Mouse (Mus musculus) hindbrain, embryonic 15.5 days (tissue): Measurements from ENCODE around the gene Pld1. TPM values are rescaled to one million over a fixed set of nuclear protein-coding genes. Genes with fewer than 3 reads are reported as not detected.

ENCODE experiments used
- ATAC-seq: fragments of 200-750 bp; cut with Nextera tagmentation; 2 replicates; pipeline ENCODE4 v1.8.0; 2017; ENCODE audit warnings: low read depth, moderate number of reproducible peaks, moderate TSS enrichment; ENCODE audit not compliant: low FRiP score
- H3K27ac ChIP-seq: fragments of 300-500 bp; sonication (generic); replicated peaks from 2 replicates; pipeline ENCODE4 v1.5.1; 2015; ENCODE audit warnings: mild to moderate bottlenecking, inconsistent platforms
- H3K27me3 ChIP-seq: fragments of 300-500 bp; sonication (generic); 2 replicates; pipeline ENCODE4 v1.6.1; 2015; ENCODE audit warnings: control low read depth, inconsistent platforms
- H3K36me3 ChIP-seq: fragments of 300-500 bp; sonication (generic); 2 replicates; pipeline ENCODE4 v1.6.1; 2015; ENCODE audit warnings: control low read depth, inconsistent platforms
- H3K4me1 ChIP-seq: fragments of 300-500 bp; sonication (generic); replicated peaks from 2 replicates; pipeline ENCODE4 v1.6.1; 2015; ENCODE audit warnings: control low read depth, inconsistent platforms
- H3K4me2 ChIP-seq: fragments of 300-500 bp; sonication (generic); 2 replicates; pipeline ENCODE4 v1.6.1; 2015; ENCODE audit warnings: moderate library complexity, mild to moderate bottlenecking, inconsistent platforms
- H3K4me3 ChIP-seq: fragments of 300-500 bp; sonication (generic); 2 replicates; pipeline ENCODE4 v1.5.1; 2015; ENCODE audit warnings: mild to moderate bottlenecking, inconsistent platforms
- H3K9ac ChIP-seq: fragments of 300-500 bp; sonication (generic); 2 replicates; pipeline ENCODE4 v1.6.1; 2015; ENCODE audit warnings: inconsistent platforms
- H3K9me3 ChIP-seq: fragments of 300-500 bp; sonication (generic); 2 replicates; pipeline ENCODE4 v1.6.1; 2016; ENCODE audit warnings: control low read depth, inconsistent platforms
- WGBS: fragments of 180-500 bp; shearing (Covaris S2); methylation state at CpG from one replicate; pipeline ENCODE4 v1.1.7; 2015; 5-methylcytosine and 5-hydroxymethylcytosine counted together
- polyA plus RNA-seq: library from polyadenylated mRNA; unstranded; fragments of >200 nt; fragmentation: Nextera tagmentation; extraction: Ambion mirVana; gene quantifications from 2 replicates; pipeline ENCODE4 v1.2.1, GENCODE M21; 2015

Pld1 gene
- polyA plus RNA-seq, 1 experiment from 2014 or later, result 5.5 TPM

- 46% methylated on average over 7 of the region's 7 CpGs for WGBS
- Histone ChIP-seq H3K36me3 (no peaks in the 10 kb centered on the region), H3K27ac (no peak overlapping the region), H3K4me3 (no peak overlapping the region), H3K4me2 (no peak overlapping the region), H3K9ac (no peak overlapping the region), H3K27me3 (no peaks in the 10 kb centered on the region), H3K9me3 (no peaks in the 10 kb centered on the region), H3K4me1 (peaks cover 12% of the 10 kb centered on the region; the same call in 1 of the 2 replicates)
- ATAC-seq, result no peak; the same call in 1 of the 2 replicates
Observed at GRCm38 (mm10) chr3:27982436-27983017, 44.0 kb downstream of the Pld1 start.

GRCm38 (mm10) chr3:27983274-27983673 is 44.8 kb downstream of the Pld1 start:
- no peak for ATAC-seq
- no peak overlapping the region for H3K4me3 ChIP-seq
- WGBS, result 56% methylated on average over 2 of the region's 2 CpGs
- no peak overlapping the region for H3K4me2 ChIP-seq
- H3K27me3 ChIP-seq, result no peaks in the 10 kb centered on the region
- H3K27ac ChIP-seq, result 0 out of 2 replicates have a peak overlapping the region, but pooled peaks have one; percentile 42
- H3K9ac ChIP-seq, result no peak overlapping the region
- no peaks in the 10 kb centered on the region for H3K36me3 ChIP-seq
- peaks cover 12% of the 10 kb centered on the region; the same call in 1 of the 2 replicates for H3K4me1 ChIP-seq
- no peaks in the 10 kb centered on the region for H3K9me3 ChIP-seq

- Histone ChIP-seq H3K4me3 (peak overlapping the region; percentile 29), H3K4me2 (peak overlapping the region; percentile 43), H3K27ac (peak overlapping the region; percentile 72), H3K36me3 (no peaks in the 10 kb centered on the region), H3K9ac (no peak overlapping the region), H3K9me3 (no peaks in the 10 kb centered on the region), H3K27me3 (no peaks in the 10 kb centered on the region), H3K4me1 (0 out of 2 replicates have a peak, but pooled peaks cover 12% of the 10 kb centered on the region)
- WGBS, result 7% methylated on average over 14 of the region's 14 CpGs
- ATAC-seq, result peak; percentile 96
Observed at GRCm38 (mm10) chr3:27983935-27984577, 45.6 kb downstream of the Pld1 start.

GRCm38 (mm10) chr3:27984620-27985019 is 46.1 kb downstream of the Pld1 start:
- Histone ChIP-seq H3K27ac (peak overlapping the region; percentile 72), H3K4me1 (0 out of 2 replicates have a peak, but pooled peaks cover 12% of the 10 kb centered on the region), H3K4me2 (peak overlapping the region; percentile 43), H3K36me3 (no peaks in the 10 kb centered on the region), H3K9me3 (no peaks in the 10 kb centered on the region), H3K9ac (no peak overlapping the region), H3K4me3 (peak overlapping the region; percentile 29), H3K27me3 (no peaks in the 10 kb centered on the region)
- no peak for ATAC-seq
- 61% methylated on average over 4 of the region's 4 CpGs for WGBS

GRCm38 (mm10) chr3:27985344-27985743 is 46.8 kb downstream of the Pld1 start:
- Histone ChIP-seq H3K4me1 (0 out of 2 replicates have a peak, but pooled peaks cover 12% of the 10 kb centered on the region), H3K4me3 (peak overlapping the region; percentile 29; the same call in 1 of the 2 replicates), H3K27me3 (no peaks in the 10 kb centered on the region), H3K4me2 (peak overlapping the region; percentile 43), H3K27ac (no peak overlapping the region), H3K9ac (no peak overlapping the region), H3K36me3 (no peaks in the 10 kb centered on the region), H3K9me3 (no peaks in the 10 kb centered on the region)
- 95% methylated on average over 5 of the region's 5 CpGs for WGBS
- no peak for ATAC-seq

- H3K27me3 ChIP-seq, result no peaks in the 10 kb centered on the region
- 57% methylated on average over 8 of the region's 8 CpGs for WGBS
- H3K4me1 ChIP-seq, result 0 out of 2 replicates have a peak, but pooled peaks cover 12% of the 10 kb centered on the region
- no peak overlapping the region for H3K4me3 ChIP-seq
- ATAC-seq, result no peak
- H3K36me3 ChIP-seq, result no peaks in the 10 kb centered on the region
- no peak overlapping the region for H3K9ac ChIP-seq
- no peak overlapping the region for H3K27ac ChIP-seq
- H3K4me2 ChIP-seq, result no peak overlapping the region
- no peaks in the 10 kb centered on the region for H3K9me3 ChIP-seq
Observed at GRCm38 (mm10) chr3:27987891-27988536, 49.5 kb downstream of the Pld1 start.

GRCm38 (mm10) chr3:27991100-27991703 is 52.7 kb downstream of the Pld1 start:
- Histone ChIP-seq H3K4me1 (no peaks in the 10 kb centered on the region), H3K4me2 (no peak overlapping the region), H3K27me3 (no peaks in the 10 kb centered on the region), H3K36me3 (no peaks in the 10 kb centered on the region), H3K27ac (no peak overlapping the region), H3K9ac (no peak overlapping the region), H3K4me3 (no peak overlapping the region), H3K9me3 (no peaks in the 10 kb centered on the region)
- WGBS, result 84% methylated on average over 2 of the region's 2 CpGs
- no peak for ATAC-seq

- no peak overlapping the region for H3K9ac ChIP-seq
- H3K36me3 ChIP-seq, result no peaks in the 10 kb centered on the region
- H3K27ac ChIP-seq, result no peak overlapping the region
- no peaks in the 10 kb centered on the region for H3K9me3 ChIP-seq
- ATAC-seq, result no peak
- WGBS, result 86% methylated on average over 8 of the region's 8 CpGs
- H3K4me2 ChIP-seq, result no peak overlapping the region
- no peaks in the 10 kb centered on the region for H3K4me1 ChIP-seq
- no peak overlapping the region for H3K4me3 ChIP-seq
- no peaks in the 10 kb centered on the region for H3K27me3 ChIP-seq
Observed at GRCm38 (mm10) chr3:27994175-27994990, 55.9 kb downstream of the Pld1 start.

GRCm38 (mm10) chr3:28004321-28004720 is 65.8 kb downstream of the Pld1 start:
- Histone ChIP-seq H3K4me3 (no peak overlapping the region), H3K4me1 (no peaks in the 10 kb centered on the region), H3K4me2 (no peak overlapping the region), H3K9ac (no peak overlapping the region), H3K27ac (no peak overlapping the region), H3K36me3 (no peaks in the 10 kb centered on the region), H3K27me3 (no peaks in the 10 kb centered on the region), H3K9me3 (no peaks in the 10 kb centered on the region)
- ATAC-seq, result no peak
- 83% methylated on average over 6 of the region's 6 CpGs for WGBS

GRCm38 (mm10) chr3:28007684-28008083 is 69.2 kb downstream of the Pld1 start:
- Histone ChIP-seq H3K9ac (no peak overlapping the region), H3K4me3 (no peak overlapping the region), H3K36me3 (no peaks in the 10 kb centered on the region), H3K27ac (no peak overlapping the region), H3K4me2 (no peak overlapping the region), H3K27me3 (no peaks in the 10 kb centered on the region), H3K4me1 (no peaks in the 10 kb centered on the region), H3K9me3 (no peaks in the 10 kb centered on the region)
- 86% methylated on average over 11 of the region's 11 CpGs for WGBS
- ATAC-seq, result no peak

GRCm38 (mm10) chr3:28008369-28008768 is 69.9 kb downstream of the Pld1 start:
- Histone ChIP-seq H3K4me3 (no peak overlapping the region), H3K9me3 (no peaks in the 10 kb centered on the region), H3K36me3 (no peaks in the 10 kb centered on the region), H3K9ac (no peak overlapping the region), H3K4me1 (0 out of 2 replicates have a peak, but pooled peaks cover 2% of the 10 kb centered on the region), H3K27ac (no peak overlapping the region), H3K27me3 (no peaks in the 10 kb centered on the region), H3K4me2 (no peak overlapping the region)
- no peak for ATAC-seq
- 87% methylated on average over 4 of the region's 4 CpGs for WGBS
